Mouse (Mus musculus) C2C12 (cell line): Measurements from ENCODE around the gene Hist2h2bb. TPM values are rescaled to one million over a fixed set of nuclear protein-coding genes. Genes with fewer than 3 reads are reported as not detected.
"Not testable (repeated sequence)": the region's sequence is repeated elsewhere in the genome, so short reads cannot be mapped to it uniquely, and the experiment has no call there.

Experiments used
- H3K27me3 ChIP-seq: one replicate; pipeline ENCODE4 v1.6.1; 2011; ENCODE audit not compliant: control insufficient read depth, insufficient read depth, insufficient read length
- H3K36me3 ChIP-seq: one replicate; pipeline ENCODE4 v1.6.1; 2011; ENCODE audit not compliant: control insufficient read depth, insufficient read depth
- H3K4me3 ChIP-seq: one replicate; pipeline ENCODE4 v1.5.1; 2011; ENCODE audit warnings: mild to moderate bottlenecking, control low read depth; ENCODE audit not compliant: poor library complexity, insufficient read depth, severe bottlenecking
- H3K79me2 ChIP-seq: one replicate; pipeline ENCODE4 v1.6.1; 2011; ENCODE audit not compliant: control insufficient read depth, insufficient read depth
- H3K79me3 ChIP-seq: one replicate; pipeline ENCODE4 v1.6.1; 2011; ENCODE audit warnings: low read depth, control low read depth
- H3ac ChIP-seq: one replicate; pipeline ENCODE3; 2011; ENCODE audit warnings: low read depth; ENCODE audit not compliant: control insufficient read depth, insufficient read length
- CEBPB ChIP-seq: IDR thresholded peaks from one replicate; pipeline ENCODE4 v1.6.1; 2011; ENCODE audit warnings: low read depth, mild to moderate bottlenecking, control low read depth, moderate library complexity
- CTCF ChIP-seq: IDR thresholded peaks from one replicate; pipeline ENCODE4 v1.5.1; 2011; ENCODE audit not compliant: control insufficient read depth, insufficient read depth, insufficient read length
- FOSL1 ChIP-seq: IDR thresholded peaks from one replicate; pipeline ENCODE4 v1.8.0; 2011; ENCODE audit warnings: mild to moderate bottlenecking, low read length; ENCODE audit not compliant: poor library complexity, insufficient read depth, severe bottlenecking
- MAX ChIP-seq: IDR thresholded peaks from one replicate; pipeline ENCODE4 v1.6.1; 2011; ENCODE audit warnings: mild to moderate bottlenecking, control low read depth
- MYOD1 ChIP-seq: IDR thresholded peaks from one replicate; pipeline ENCODE4 v1.6.1; 2011; ENCODE audit warnings: low read depth; ENCODE audit not compliant: control insufficient read depth, insufficient read length
- MYOG ChIP-seq: IDR thresholded peaks from one replicate; pipeline ENCODE4 v1.6.1; 2011; ENCODE audit not compliant: control insufficient read depth, insufficient read length; ENCODE audit errors: extremely low read depth
- USF1 ChIP-seq: IDR thresholded peaks from one replicate; pipeline ENCODE4 v1.6.1; 2011; ENCODE audit warnings: low read depth, mild to moderate bottlenecking, control low read depth, moderate library complexity
- long read RNA-seq, 2 experiments: library from polyadenylated mRNA; unstranded; transcript quantifications; one replicate each; pipeline ENCODE4 v2.0.0; 2019 to 2020
- polyA plus RNA-seq: library from polyadenylated mRNA; unstranded; fragments of >200 nt; fragmentation: generic; extraction: Trizol; gene quantifications from one replicate; pipeline ENCODE4 v1.2.1, GENCODE M21; 2012; ENCODE audit warnings: missing spikeins

Hist2h2bb gene
- polyA plus RNA-seq: 3.3 TPM
- long read RNA-seq, experiment 1: 0 reads
- long read RNA-seq, experiment 2: 0 reads

GRCm38 (mm10) chr3:96269511-96270474 is at the start of gene Hist2h2bb:
Gene Hist2h2bb, plus strand, starts transcription at chr3:96269752.
- Histone ChIP-seq H3K4me3 (peak within 1 kb of the TSS; percentile 46), H3K79me2 (peaks cover 6% of the 10 kb centered on the region), H3K79me3 (no peaks in the 10 kb centered on the region), H3K36me3 (no peaks in the 10 kb centered on the region), H3K27me3 (no peaks in the 10 kb centered on the region), H3ac (peak within 1 kb of the TSS; percentile 82)
- TF ChIP-seq MYOD1 (no peak), FOSL1 (no peak), CEBPB (peak; percentile 23), MYOG (no peak), USF1 (no peak), CTCF (no peak)

GRCm38 (mm10) chr3:96220131-96220764 is 49.3 kb upstream of the Hist2h2bb start:
- H3K79me2 ChIP-seq, H3K36me3 ChIP-seq, H3K27me3 ChIP-seq, H3K79me3 ChIP-seq: not testable (repeated sequence)
- peak overlapping the region; percentile 36 for H3K4me3 ChIP-seq
- H3ac ChIP-seq: peak overlapping the region; percentile 89

- Histone ChIP-seq H3K79me2 (no peaks in the 10 kb centered on the region), H3K79me3 (no peaks in the 10 kb centered on the region)
- no peak for TF ChIP-seq MAX
- no peak for TF ChIP-seq CEBPB
- TF ChIP-seq FOSL1: no peak
- TF ChIP-seq MYOG: no peak
- no peak for TF ChIP-seq CTCF
- no peak for TF ChIP-seq USF1
- TF ChIP-seq MYOD1: no peak
These were observed 48.5 kb upstream of the Hist2h2bb start, which contains the start of the genes Hist2h2ac and Hist2h2be for GRCm38 (mm10) chr3:96220765-96221639. Gene Hist2h2ac, minus strand, starts transcription at chr3:96220880. Gene Hist2h2be, plus strand, starts transcription at chr3:96221119.

GRCm38 (mm10) chr3:96221640-96222038 is 47.9 kb upstream of the Hist2h2bb start:
- no peaks in the 10 kb centered on the region for H3K79me3 ChIP-seq
- H3ac ChIP-seq: peak overlapping the region; percentile 64
- H3K36me3 ChIP-seq: no peaks in the 10 kb centered on the region
- H3K79me2 ChIP-seq: no peaks in the 10 kb centered on the region
- TF ChIP-seq CTCF: no peak
- TF ChIP-seq CEBPB: no peak
- TF ChIP-seq MYOG: no peak
- TF ChIP-seq USF1: no peak
- no peaks in the 10 kb centered on the region for H3K27me3 ChIP-seq
- peak overlapping the region; percentile 12 for H3K4me3 ChIP-seq

More at GRCm38 (mm10) chr3:96220765-96221639, 48.5 kb upstream of the Hist2h2bb start, which contains the start of the genes Hist2h2ac and Hist2h2be:
- H3K36me3 ChIP-seq: no peaks in the 10 kb centered on the region
- peak within 1 kb of the TSS; percentile 36 for H3K4me3 ChIP-seq
- peak within 1 kb of the TSS; percentile 89 for H3ac ChIP-seq
- H3K27me3 ChIP-seq: no peaks in the 10 kb centered on the region

- no peaks in the 10 kb centered on the region for H3K79me2 ChIP-seq
- no peak overlapping the region for H3K4me3 ChIP-seq
- H3K27me3 ChIP-seq: no peaks in the 10 kb centered on the region
- H3K79me3 ChIP-seq: no peaks in the 10 kb centered on the region
- no peak overlapping the region for H3ac ChIP-seq
- no peaks in the 10 kb centered on the region for H3K36me3 ChIP-seq
- TF ChIP-seq MYOD1 (no peak), CEBPB (no peak), MYOG (no peak), USF1 (no peak), CTCF (no peak)
These were observed 46.8 kb upstream of the Hist2h2bb start for GRCm38 (mm10) chr3:96222774-96223173.
